Mouse (Mus musculus) splenic B cell, adult 2 months (primary cell): Measurements from ENCODE around the gene Dcps.

Experiments
- DNase-seq: peaks from one replicate; pipeline ENCODE4 v3.0.0-alpha.2; 2011; ENCODE audit warnings: low read depth, low spot score
- H3K27me3 ChIP-seq: 2 replicates; pipeline ENCODE4 v1.6.1; 2012; ENCODE audit warnings: mild to moderate bottlenecking, low read length, moderate library complexity, mixed read lengths; ENCODE audit not compliant: control insufficient read depth, poor library complexity, insufficient read depth, severe bottlenecking
- H3K36me3 ChIP-seq: 2 replicates; pipeline ENCODE4 v1.6.1; 2012; ENCODE audit warnings: mild to moderate bottlenecking, low read length, moderate library complexity, mixed read lengths; ENCODE audit not compliant: control insufficient read depth, poor library complexity, insufficient read depth, severe bottlenecking

The Dcps gene

GRCm38 (mm10) chr9:35192983-35193542 lies 17.2 kb upstream of the Dcps start:
- no peaks in the 10 kb centered on the region for H3K27me3 ChIP-seq
- DNase-seq = no peak
- H3K36me3 ChIP-seq = peaks cover 4% of the 10 kb centered on the region

- Histone ChIP-seq H3K36me3 (peaks cover 6% of the 10 kb centered on the region), H3K27me3 (no peaks in the 10 kb centered on the region)
- DNase-seq = no peak
These were observed 12.8 kb upstream of the Dcps start for GRCm38 (mm10) chr9:35188700-35189099.

GRCm38 (mm10) chr9:35187351-35187903 lies 11.6 kb upstream of the Dcps start:
- Histone ChIP-seq H3K27me3 (no peaks in the 10 kb centered on the region), H3K36me3 (peaks cover 6% of the 10 kb centered on the region)
- DNase-seq = no peak

GRCm38 (mm10) chr9:35186430-35186829 lies 10.6 kb upstream of the Dcps start:
- Histone ChIP-seq H3K27me3 (no peaks in the 10 kb centered on the region), H3K36me3 (peaks cover 2% of the 10 kb centered on the region)
- peak; percentile 58 for DNase-seq

GRCm38 (mm10) chr9:35183359-35183758 lies 7.5 kb upstream of the Dcps start:
- DNase-seq = peak; percentile 22
- H3K27me3 ChIP-seq = no peaks in the 10 kb centered on the region

GRCm38 (mm10) chr9:35182832-35183231 lies 7.0 kb upstream of the Dcps start:
- H3K36me3 ChIP-seq = peaks cover 2% of the 10 kb centered on the region
- no peak for DNase-seq
- H3K27me3 ChIP-seq = no peaks in the 10 kb centered on the region

More at GRCm38 (mm10) chr9:35183359-35183758, 7.5 kb upstream of the Dcps start:
- peaks cover 2% of the 10 kb centered on the region for H3K36me3 ChIP-seq

GRCm38 (mm10) chr9:35176124-35176659 lies 331 bp upstream of the Dcps start:
- H3K27me3 ChIP-seq = no peaks in the 10 kb centered on the region
- no peaks in the 10 kb centered on the region for H3K36me3 ChIP-seq
- no peak for DNase-seq

GRCm38 (mm10) chr9:35173331-35173730 lies 2.5 kb downstream of the Dcps start:
- no peak for DNase-seq
- no peaks in the 10 kb centered on the region for H3K27me3 ChIP-seq
- H3K36me3 ChIP-seq = peaks cover 4% of the 10 kb centered on the region; the same call in 1 of the 2 replicates

- H3K27me3 ChIP-seq = no peaks in the 10 kb centered on the region
- peaks cover 6% of the 10 kb centered on the region; the same call in 1 of the 2 replicates for H3K36me3 ChIP-seq
- no peak for DNase-seq
These were observed 5.8 kb downstream of the Dcps start for GRCm38 (mm10) chr9:35170071-35170470.

- Histone ChIP-seq H3K27me3 (no peaks in the 10 kb centered on the region), H3K36me3 (peaks cover 8% of the 10 kb centered on the region; the same call in 1 of the 2 replicates)
- DNase-seq = no peak
These were observed 8.8 kb downstream of the Dcps start for GRCm38 (mm10) chr9:35166798-35167635.

- H3K27me3 ChIP-seq = no peaks in the 10 kb centered on the region
- peak; percentile 33 for DNase-seq
- H3K36me3 ChIP-seq = peaks cover 8% of the 10 kb centered on the region; the same call in 1 of the 2 replicates
These were observed 9.6 kb downstream of the Dcps start for GRCm38 (mm10) chr9:35166144-35166797.

- Histone ChIP-seq H3K27me3 (no peaks in the 10 kb centered on the region), H3K36me3 (peaks cover 3% of the 10 kb centered on the region; the same call in 1 of the 2 replicates)
- DNase-seq = no peak
These were observed 11.6 kb downstream of the Dcps start for GRCm38 (mm10) chr9:35164142-35164874.

- peaks cover 3% of the 10 kb centered on the region; the same call in 1 of the 2 replicates for H3K36me3 ChIP-seq
- H3K27me3 ChIP-seq = no peaks in the 10 kb centered on the region
These were observed 12.7 kb downstream of the Dcps start for GRCm38 (mm10) chr9:35163011-35163690.

More at GRCm38 (mm10) chr9:35163011-35163690, 12.7 kb downstream of the Dcps start:
- DNase-seq = no peak
